Mouse (Mus musculus) kidney, adult 2 months (tissue): ENCODE data around the gene Dbn1. TPM values are rescaled to one million over a fixed set of nuclear protein-coding genes. Genes with fewer than 3 reads are reported as not detected.

Experiments used
- DNase-seq: peaks from one replicate; pipeline ENCODE4 v3.0.0; 2021
- H3K27ac ChIP-seq: fragments of 200-500 bp; 2 replicates; pipeline ENCODE4 v1.5.1; 2012; ENCODE audit warnings: low read depth, low read length, control low read depth, inconsistent platforms; ENCODE audit not compliant: insufficient read depth
- H3K27me3 ChIP-seq: fragments of 200-500 bp; replicated peaks from 2 replicates; pipeline ENCODE4 v1.6.1; 2012; ENCODE audit warnings: mild to moderate bottlenecking, moderate library complexity, low read length, inconsistent platforms; ENCODE audit not compliant: control insufficient read depth, insufficient read depth
- H3K36me3 ChIP-seq: fragments of 200-500 bp; 2 replicates; pipeline ENCODE4 v1.6.1; 2012; ENCODE audit warnings: mild to moderate bottlenecking, moderate library complexity, low read length, inconsistent platforms; ENCODE audit not compliant: control insufficient read depth, insufficient read depth
- H3K4me1 ChIP-seq: fragments of 200-500 bp; 2 replicates; pipeline ENCODE4 v1.6.1; 2011; ENCODE audit warnings: low read length; ENCODE audit not compliant: control insufficient read depth, insufficient read depth
- H3K4me3 ChIP-seq: fragments of 200-500 bp; 2 replicates; pipeline ENCODE4 v1.5.1; 2011; ENCODE audit warnings: mild to moderate bottlenecking, low read depth, low read length, control low read depth; ENCODE audit not compliant: insufficient read depth
- CTCF ChIP-seq: fragments of 200-500 bp; conservative IDR thresholded peaks from 2 replicates; pipeline ENCODE4 v1.5.1; 2011; ENCODE audit warnings: low read depth, mild to moderate bottlenecking, control low read depth, low read length, moderate library complexity, mixed read lengths; ENCODE audit not compliant: insufficient read depth, insufficient read length
- POLR2A ChIP-seq: fragments of 200-500 bp; IDR thresholded peaks from one replicate; pipeline ENCODE4 v1.6.1; 2011; ENCODE audit warnings: low read depth, low read length, control low read depth
- WGBS: fragments of 180-500 bp; shearing (Covaris S2); methylation state at CpG from one replicate; pipeline ENCODE4 v1.1.7; 2018; 5-methylcytosine and 5-hydroxymethylcytosine counted together
- polyA plus RNA-seq: library from polyadenylated mRNA; depleted of rRNA; stranded (reverse); fragments of >200 nt; gene quantifications from 2 replicates; pipeline ENCODE4 v1.2.3, GENCODE M21; 2012

Dbn1 gene
- polyA plus RNA-seq, 1 experiment: 16.9 TPM

DNA sequence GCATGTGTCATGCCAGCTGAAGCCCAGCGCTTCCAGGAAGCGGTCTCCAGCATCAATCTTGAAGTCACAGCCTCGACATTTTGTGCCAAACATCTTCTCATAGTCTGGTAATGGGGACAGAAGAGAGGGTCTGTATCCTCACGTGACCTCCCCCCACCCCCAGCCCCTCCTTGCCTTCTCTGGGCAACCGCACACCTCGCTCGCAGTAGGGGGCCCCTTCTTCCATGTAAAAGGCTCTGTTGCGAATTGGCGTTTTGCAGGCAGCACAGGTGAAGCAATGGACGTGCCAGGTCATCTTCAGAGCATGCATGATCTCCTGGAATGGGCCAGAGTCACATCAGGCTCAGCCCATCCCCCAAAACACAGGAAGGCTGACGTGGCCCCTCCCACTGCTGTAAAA is 11.0 kb upstream of the Dbn1 start:
- no peak for TF ChIP-seq POLR2A
- TF ChIP-seq CTCF: no peak
- no peaks in the 10 kb centered on the region for H3K4me1 ChIP-seq
- no peak for DNase-seq
- H3K36me3 ChIP-seq: no peaks in the 10 kb centered on the region
- no peaks in the 10 kb centered on the region for H3K27me3 ChIP-seq
- WGBS: 81% methylated on average over 11 of the region's 11 CpGs
- H3K27ac ChIP-seq: no peak overlapping the region
- no peak overlapping the region for H3K4me3 ChIP-seq

DNA sequence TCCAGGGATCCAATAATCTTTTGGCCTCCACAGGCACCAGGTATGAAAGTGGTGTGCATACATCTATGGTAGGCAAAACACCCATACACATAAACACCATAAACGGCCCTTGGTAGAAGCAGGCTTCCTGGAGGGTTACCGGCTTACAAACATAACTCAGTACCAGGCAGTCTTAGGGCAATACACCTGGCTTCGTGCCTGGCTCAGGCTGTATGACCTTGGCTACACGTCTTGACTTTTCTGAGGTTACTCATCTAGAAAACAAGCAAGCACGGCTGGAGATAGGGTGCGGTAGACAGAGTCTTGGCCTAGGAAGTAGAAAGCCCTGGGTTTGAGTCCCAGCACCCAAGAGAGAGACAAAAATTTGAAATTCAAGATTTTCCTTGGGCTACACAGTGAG is 8.8 kb upstream of the Dbn1 start:
- no peaks in the 10 kb centered on the region for H3K4me1 ChIP-seq
- 37% methylated on average over 6 of the region's 6 CpGs for WGBS
- H3K4me3 ChIP-seq: no peak overlapping the region
- no peaks in the 10 kb centered on the region for H3K27me3 ChIP-seq
- no peaks in the 10 kb centered on the region for H3K36me3 ChIP-seq
- peak; percentile 72 for DNase-seq
- H3K27ac ChIP-seq: no peak overlapping the region
- TF ChIP-seq CTCF: no peak
- TF ChIP-seq POLR2A: no peak

- TF ChIP-seq CTCF: no peak
- no peak for TF ChIP-seq POLR2A
- Histone ChIP-seq H3K4me1 (no peaks in the 10 kb centered on the region), H3K27me3 (no peaks in the 10 kb centered on the region), H3K27ac (no peak overlapping the region), H3K4me3 (no peak overlapping the region), H3K36me3 (no peaks in the 10 kb centered on the region)
- WGBS: 75% methylated on average over 4 of the region's 4 CpGs
- DNase-seq: no peak
These were observed 7.8 kb upstream of the Dbn1 start for GRCm38 (mm10) chr13:55495702-55496101.

DNA sequence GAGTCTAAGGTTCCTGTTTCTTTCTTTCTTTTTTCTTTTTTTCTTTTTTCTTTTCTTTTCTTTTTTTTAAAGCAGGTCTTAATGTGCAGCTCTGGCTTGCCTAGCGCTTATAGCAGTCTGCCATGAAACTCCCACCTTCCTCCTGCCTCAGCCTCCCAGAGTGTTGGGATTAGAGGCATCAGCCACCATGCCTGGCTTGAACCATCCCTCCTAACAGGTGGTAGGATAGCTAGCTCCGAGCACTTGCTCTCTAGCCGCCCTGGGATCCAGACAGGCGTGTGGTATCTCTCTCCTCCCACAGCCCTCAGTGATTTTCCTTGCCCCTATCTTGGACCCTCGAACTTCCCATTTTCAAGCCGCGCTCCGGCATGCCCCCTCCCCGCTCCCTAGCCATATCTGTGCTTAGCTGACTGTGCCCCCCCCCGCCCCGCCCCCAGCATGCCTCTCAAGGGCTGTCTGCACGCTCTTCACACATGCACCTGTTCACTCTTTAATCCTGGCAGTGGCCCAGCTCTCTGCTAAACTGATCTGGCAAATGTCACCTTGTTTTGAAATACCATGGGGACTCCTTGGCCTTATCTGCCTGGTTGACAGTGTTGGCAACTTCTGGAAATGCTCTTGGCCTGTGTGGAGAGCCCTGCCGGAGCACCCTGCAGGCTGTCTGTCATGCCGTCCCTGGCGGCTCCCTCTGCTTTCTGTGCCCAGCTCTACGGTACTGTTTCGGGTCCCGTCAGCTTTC is 7.1 kb upstream of the Dbn1 start:
- H3K27ac ChIP-seq: no peak overlapping the region
- H3K4me1 ChIP-seq: no peaks in the 10 kb centered on the region
- no peaks in the 10 kb centered on the region for H3K36me3 ChIP-seq
- no peaks in the 10 kb centered on the region for H3K27me3 ChIP-seq
- WGBS: 35% methylated on average over 18 of the region's 18 CpGs
- H3K4me3 ChIP-seq: no peak overlapping the region
- peak; percentile 47 for DNase-seq
- TF ChIP-seq CTCF (no peak), POLR2A (no peak)

DNA sequence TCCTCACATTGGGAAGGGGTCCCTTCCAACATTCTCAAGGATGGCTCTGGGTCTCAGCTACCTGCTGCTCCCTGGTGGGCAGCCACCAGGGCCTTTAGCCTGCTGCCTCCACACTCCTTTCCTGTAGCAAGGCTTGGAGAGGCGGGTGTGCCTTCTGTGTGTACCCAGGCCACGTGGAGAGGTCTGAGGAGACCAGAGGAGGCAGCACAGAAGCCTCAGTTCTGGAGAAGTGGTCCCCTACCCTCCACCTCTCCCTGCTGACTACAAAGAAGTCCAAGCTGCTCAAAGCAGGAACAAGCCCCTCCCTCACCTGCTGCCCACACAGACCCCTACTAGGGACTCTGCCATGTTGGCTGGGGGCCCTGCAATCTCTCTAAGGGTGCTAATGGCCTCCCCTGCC is 6.3 kb upstream of the Dbn1 start:
- H3K27ac ChIP-seq: no peak overlapping the region
- no peaks in the 10 kb centered on the region for H3K36me3 ChIP-seq
- no peaks in the 10 kb centered on the region for H3K4me1 ChIP-seq
- TF ChIP-seq POLR2A: no peak
- TF ChIP-seq CTCF: no peak
- WGBS: 48% methylated on average over 2 of the region's 2 CpGs
- H3K4me3 ChIP-seq: no peak overlapping the region
- no peak for DNase-seq
- no peaks in the 10 kb centered on the region for H3K27me3 ChIP-seq

DNA sequence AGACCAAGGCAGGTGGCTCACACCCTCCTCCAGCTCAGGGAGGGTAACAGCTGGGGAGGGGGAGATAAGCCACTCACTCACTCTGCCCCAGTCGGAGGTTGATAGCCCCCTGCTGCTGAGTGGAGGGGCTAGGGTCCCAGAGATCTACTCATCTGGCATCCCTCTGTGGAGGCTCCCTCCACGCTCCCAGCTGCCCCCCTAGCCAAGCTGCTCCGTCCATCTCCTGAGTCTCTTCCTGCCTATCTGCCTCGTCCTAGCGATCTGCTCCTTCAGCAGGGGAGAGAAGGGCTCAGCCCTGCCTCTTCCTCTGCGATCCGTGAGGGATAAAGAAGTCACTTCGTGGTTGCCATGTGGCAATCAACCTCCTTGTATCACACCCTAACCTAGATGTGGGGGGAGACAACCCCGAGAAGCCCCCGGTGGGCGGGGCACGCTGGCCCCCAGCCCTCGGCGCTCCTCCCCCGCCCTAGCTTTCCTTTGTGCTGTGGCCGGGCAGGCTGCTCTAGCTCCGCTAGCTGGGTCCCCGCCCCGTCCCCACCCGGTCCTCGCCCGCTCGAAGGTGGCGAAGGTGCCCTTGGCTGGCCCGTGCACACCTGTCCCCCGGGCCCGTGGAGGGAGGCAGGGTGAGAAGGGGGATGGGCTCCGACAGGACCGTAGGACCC is 864 bp downstream of the Dbn1 start:
- Histone ChIP-seq H3K36me3 (no peaks in the 10 kb centered on the region), H3K27ac (no peak overlapping the region), H3K27me3 (0 out of 2 replicates have a peak, but pooled peaks cover 1% of the 10 kb centered on the region), H3K4me1 (no peaks in the 10 kb centered on the region), H3K4me3 (peak overlapping the region; percentile 68)
- WGBS: 3% methylated on average over 29 of the region's 29 CpGs
- no peak for DNase-seq
- TF ChIP-seq POLR2A: no peak
- TF ChIP-seq CTCF: no peak

GRCm38 (mm10) chr13:55486029-55486794 is 1.7 kb downstream of the Dbn1 start:
- Histone ChIP-seq H3K4me3 (no peak overlapping the region), H3K36me3 (no peaks in the 10 kb centered on the region), H3K4me1 (no peaks in the 10 kb centered on the region), H3K27ac (no peak overlapping the region), H3K27me3 (0 out of 2 replicates have a peak, but pooled peaks cover 1% of the 10 kb centered on the region)
- TF ChIP-seq CTCF (no peak), POLR2A (no peak)
- 48% methylated on average over 14 of the region's 14 CpGs for WGBS
- DNase-seq: no peak
